Mouse (Mus musculus) ES-Bruce4 (cell line): ENCODE results near the gene Pip5k1b.

ENCODE experiments used
- CTCF ChIP-seq: IDR thresholded peaks from one replicate; pipeline ENCODE4 v1.8.1; 2011; ENCODE audit warnings: low read depth, low read length
- EP300 ChIP-seq: IDR thresholded peaks from 2 replicates; pipeline ENCODE4 v1.6.1; 2011; ENCODE audit warnings: low read depth, low read length; ENCODE audit not compliant: insufficient read depth

- no peak for TF ChIP-seq EP300
- no peak for TF ChIP-seq CTCF
Observed at GRCm38 (mm10) chr19:24450740-24451139, 104.9 kb downstream of the Pip5k1b start.
